In the genomic region with DNA sequence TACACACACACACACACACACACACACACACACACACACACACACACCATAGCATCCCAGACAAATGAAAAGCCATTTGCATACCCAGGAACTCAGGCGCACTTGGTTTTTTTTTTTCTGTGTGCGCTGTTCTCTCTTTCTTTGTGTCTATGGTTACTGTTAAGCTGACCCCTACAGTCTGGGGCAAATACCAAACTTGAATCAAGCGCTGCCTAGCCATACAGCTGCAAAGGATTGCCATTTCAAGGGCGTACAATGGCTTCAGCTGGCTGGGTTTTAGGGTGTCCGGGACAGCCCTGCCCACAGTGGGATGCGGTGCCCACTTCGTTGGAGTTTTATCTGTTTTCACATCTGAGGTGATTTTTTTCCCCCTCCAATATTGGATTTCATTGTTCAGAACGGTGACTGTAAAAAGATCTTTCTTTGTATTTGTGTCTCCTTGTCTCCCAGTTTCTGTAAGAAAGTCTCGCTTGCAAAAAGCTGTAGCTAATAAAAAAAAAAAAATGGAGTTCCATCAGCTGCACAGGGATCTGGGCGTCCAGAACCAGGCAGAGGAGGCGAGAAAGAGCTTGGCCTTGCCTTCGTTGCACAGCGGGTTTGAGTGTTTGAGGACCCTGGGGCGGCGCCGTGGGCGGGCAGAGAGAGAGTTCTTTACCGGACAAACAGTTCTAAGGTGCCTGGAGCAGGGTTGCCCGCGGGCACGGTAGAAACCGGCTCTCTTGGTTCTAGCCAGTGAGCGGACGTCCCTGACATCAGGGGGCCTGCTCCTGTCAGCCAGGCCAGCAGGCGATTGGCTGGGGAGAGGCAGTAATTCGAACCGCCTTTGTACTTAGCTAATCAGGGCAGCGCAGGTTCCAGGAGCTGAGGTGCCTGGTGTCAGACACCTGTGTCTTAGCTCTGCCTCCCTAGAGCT, we compare ENCODE assay signal across 8 mouse cellular contexts.
DNase-seq lines count a peak whose midpoint lies in the region; ATAC-seq lines count a peak whose summit lies in the region.

No protein-coding gene starts in this region.

- ATAC-seq in forebrain, embryonic 13.5 days, result peak; percentile 52; the same call in 1 of the 2 replicates
- ATAC-seq in inflammation-experienced regulatory T-cells, adult 6 months, result no peak

- intact Hi-C loops in heart, postnatal 14 days (cut with DNase I), result loop anchor here (10.0 kb wide), 1 partner anchor 146 kb away; no protein-coding TSS in a partner anchor

- H3K4me2 ChIP-seq in forebrain, embryonic 13.5 days, result peak overlapping the region; percentile 55

- H3K4me1 ChIP-seq in forebrain, embryonic 13.5 days, result peaks cover 60% of the 10 kb centered on the region

- peak overlapping the region; percentile 29 for H3K4me3 ChIP-seq in forebrain, embryonic 13.5 days

- peak overlapping the region; percentile 37 for H3K9ac ChIP-seq in forebrain, embryonic 13.5 days

- no peaks in the 10 kb centered on the region for H3K36me3 ChIP-seq in forebrain, embryonic 13.5 days (ENCODE audit: poor library complexity, severe bottlenecking)

- H3K27me3 ChIP-seq in forebrain, embryonic 13.5 days, result no peaks in the 10 kb centered on the region

- peak; percentile 19 to 21 for DNase-seq in layer of hippocampus, postnatal 10 days (ENCODE audit: low spot score in 2 of 2)
- DNase-seq in layer of hippocampus, adult 11-12 months (ENCODE audit: low spot score), result no peak
- peak; percentile 69 to 72 for DNase-seq in heart, postnatal 14 days
- peak; percentile 91 for DNase-seq in kidney, postnatal 14 days
- DNase-seq in lung, postnatal 25 days (ENCODE audit: low spot score), result peak; percentile 92
- DNase-seq in skeletal muscle tissue, adult 2 months (ENCODE audit: low read depth, low spot score), result peak; percentile 21

- 0 out of 2 replicates have a peak overlapping the region, but pooled peaks have one; percentile 22 for H3K27ac ChIP-seq in forebrain, embryonic 13.5 days

- WGBS in forebrain, embryonic 13.5 days, result 3% methylated on average over 28 of the region's 28 CpGs

- no peaks in the 10 kb centered on the region for H3K9me3 ChIP-seq in forebrain, embryonic 13.5 days (replicated peaks)
